Mouse (Mus musculus) MN1 (cell line): ENCODE data around the gene Cmah.

Source experiments
- DNase-seq: peaks from one replicate; pipeline ENCODE4 v3.0.0-alpha.2; 2016; ENCODE audit warnings: low spot score

The Cmah gene

GRCm38 (mm10) chr13:24418024-24418423 lies 90.8 kb downstream of the Cmah start:
- DNase-seq: no peak

- DNase-seq: no peak
Observed at GRCm38 (mm10) chr13:24418814-24419213, 91.6 kb downstream of the Cmah start.

GRCm38 (mm10) chr13:24419560-24420250 lies 92.5 kb downstream of the Cmah start:
- DNase-seq: no peak

- no peak for DNase-seq
Observed at GRCm38 (mm10) chr13:24421987-24422386, 94.8 kb downstream of the Cmah start.

- DNase-seq: no peak
Observed at GRCm38 (mm10) chr13:24430215-24430614, 103.0 kb downstream of the Cmah start.

- no peak for DNase-seq
Observed at GRCm38 (mm10) chr13:24431593-24431992, 104.4 kb downstream of the Cmah start.

GRCm38 (mm10) chr13:24442272-24442671 lies 115.1 kb downstream of the Cmah start:
- DNase-seq: no peak

- no peak for DNase-seq
Observed at GRCm38 (mm10) chr13:24443763-24444347, 116.7 kb downstream of the Cmah start.

GRCm38 (mm10) chr13:24444709-24445108 lies 117.5 kb downstream of the Cmah start:
- no peak for DNase-seq

GRCm38 (mm10) chr13:24445166-24445565 lies 118.0 kb downstream of the Cmah start:
- DNase-seq: no peak

- no peak for DNase-seq
Observed at GRCm38 (mm10) chr13:24446081-24446480, 118.9 kb downstream of the Cmah start.

GRCm38 (mm10) chr13:24447043-24447442 lies 119.8 kb downstream of the Cmah start:
- DNase-seq: no peak

GRCm38 (mm10) chr13:24448578-24448977 lies 121.4 kb downstream of the Cmah start:
- DNase-seq: no peak

- DNase-seq: no peak
Observed at GRCm38 (mm10) chr13:24451455-24451854, 124.3 kb downstream of the Cmah start.

GRCm38 (mm10) chr13:24453737-24454136 lies 126.5 kb downstream of the Cmah start:
- DNase-seq: no peak

- no peak for DNase-seq
Observed at GRCm38 (mm10) chr13:24456385-24456784, 129.2 kb downstream of the Cmah start.

- no peak for DNase-seq
Observed at GRCm38 (mm10) chr13:24460517-24460916, 133.3 kb downstream of the Cmah start.

GRCm38 (mm10) chr13:24463767-24464166 lies 136.6 kb downstream of the Cmah start:
- DNase-seq: no peak

- no peak for DNase-seq
Observed at GRCm38 (mm10) chr13:24466027-24466426, 138.8 kb downstream of the Cmah start.

- DNase-seq: no peak
Observed at GRCm38 (mm10) chr13:24467806-24468205, 140.6 kb downstream of the Cmah start.

GRCm38 (mm10) chr13:24477564-24477963 lies 150.4 kb downstream of the Cmah start:
- no peak for DNase-seq

- DNase-seq: no peak
Observed at GRCm38 (mm10) chr13:24479516-24479915, 152.3 kb downstream of the Cmah start.

- no peak for DNase-seq
Observed at GRCm38 (mm10) chr13:24480824-24481223, 153.6 kb downstream of the Cmah start.
